Mouse (Mus musculus): ENCODE results near the gene Tuba3a. TPM values are rescaled to one million over a fixed set of nuclear protein-coding genes. Genes with fewer than 3 reads are reported as not detected.
"Not testable (repeated sequence)": the region's sequence is repeated elsewhere in the genome, so short reads cannot be mapped to it uniquely, and the experiment has no call there.

The Tuba3a gene
- total RNA-seq, 2 experiments from 2014 or later, result not detected

- not testable (repeated sequence) for DNase-seq (ENCODE audit: low spot score in 2 of 2)
Observed at GRCm38 (mm10) chr6:125266600-125266999, 19.2 kb downstream of the Tuba3a start.

- no peak for DNase-seq (ENCODE audit: low spot score in 2 of 2)
Observed at GRCm38 (mm10) chr6:125266091-125266490, 19.8 kb downstream of the Tuba3a start.

GRCm38 (mm10) chr6:125265239-125265638 lies 20.6 kb downstream of the Tuba3a start:
- DNase-seq (ENCODE audit: low spot score in 2 of 2), result no peak

- DNase-seq (ENCODE audit: low spot score in 2 of 2), result no peak
Observed at GRCm38 (mm10) chr6:125264219-125264618, 21.6 kb downstream of the Tuba3a start.

- no peak for DNase-seq (ENCODE audit: low spot score in 2 of 2)
Observed at GRCm38 (mm10) chr6:125260006-125260555, 25.8 kb downstream of the Tuba3a start.

GRCm38 (mm10) chr6:125256222-125256966 lies 29.4 kb downstream of the Tuba3a start:
- DNase-seq (ENCODE audit: low spot score in 2 of 2), result no peak

- DNase-seq (ENCODE audit: low spot score in 2 of 2), result no peak
Observed at GRCm38 (mm10) chr6:125255516-125256044, 30.3 kb downstream of the Tuba3a start.

GRCm38 (mm10) chr6:125253863-125254715 lies 31.8 kb downstream of the Tuba3a start:
- DNase-seq (ENCODE audit: low spot score in 2 of 2), result no peak

GRCm38 (mm10) chr6:125252711-125253110 lies 33.1 kb downstream of the Tuba3a start:
- DNase-seq (ENCODE audit: low spot score in 2 of 2), result no peak

- DNase-seq (ENCODE audit: low spot score in 2 of 2), result no peak
Observed at GRCm38 (mm10) chr6:125252285-125252684, 33.6 kb downstream of the Tuba3a start.

GRCm38 (mm10) chr6:125244551-125244950 lies 41.3 kb downstream of the Tuba3a start:
- no peak for DNase-seq (ENCODE audit: low spot score in 2 of 2)

- DNase-seq (ENCODE audit: low spot score in 2 of 2), result no peak
Observed at GRCm38 (mm10) chr6:125241566-125241965, 44.3 kb downstream of the Tuba3a start.

- no peak for DNase-seq (ENCODE audit: low spot score in 2 of 2)
Observed at GRCm38 (mm10) chr6:125240617-125241016, 45.2 kb downstream of the Tuba3a start.

GRCm38 (mm10) chr6:125239547-125239946 lies 46.3 kb downstream of the Tuba3a start:
- DNase-seq (ENCODE audit: low spot score in 2 of 2), result no peak

GRCm38 (mm10) chr6:125238396-125238795 lies 47.4 kb downstream of the Tuba3a start:
- DNase-seq (ENCODE audit: low spot score in 2 of 2), result no peak

GRCm38 (mm10) chr6:125237421-125237820 lies 48.4 kb downstream of the Tuba3a start:
- no peak for DNase-seq (ENCODE audit: low spot score in 2 of 2)

GRCm38 (mm10) chr6:125236782-125237181 lies 49.1 kb downstream of the Tuba3a start, which contains the start of gene Cd27:
Gene Cd27 (minus strand): TSS chr6:125237010.
- no peak for DNase-seq (ENCODE audit: low spot score in 2 of 2)

- no peak for DNase-seq (ENCODE audit: low spot score in 2 of 2)
Observed at GRCm38 (mm10) chr6:125236341-125236740, 49.5 kb downstream of the Tuba3a start.

GRCm38 (mm10) chr6:125234520-125234828 lies 51.4 kb downstream of the Tuba3a start:
- no peak for DNase-seq (ENCODE audit: low spot score in 2 of 2)

GRCm38 (mm10) chr6:125233816-125234519 lies 51.9 kb downstream of the Tuba3a start:
- no peak for DNase-seq (ENCODE audit: low spot score in 2 of 2)

- DNase-seq (ENCODE audit: low spot score in 2 of 2), result no peak
Observed at GRCm38 (mm10) chr6:125232516-125232915, 53.3 kb downstream of the Tuba3a start.
